Mouse (Mus musculus) megakaryocyte, embryonic 14.5 days (primary cell): ENCODE results near the gene Rpgr. TPM values are rescaled to one million over a fixed set of nuclear protein-coding genes. Genes with fewer than 3 reads are reported as not detected.

Experiments
- H3K27me3 ChIP-seq: replicated peaks from 2 replicates; pipeline ENCODE3; 2012; ENCODE audit warnings: inconsistent platforms
- H3K36me3 ChIP-seq: replicated peaks from 2 replicates; pipeline ENCODE3; 2012; ENCODE audit warnings: low read length, inconsistent platforms, mixed read lengths
- H3K4me1 ChIP-seq: 2 replicates; pipeline ENCODE4 v1.6.1; 2012; ENCODE audit warnings: inconsistent platforms
- H3K4me3 ChIP-seq: replicated peaks from 2 replicates; pipeline ENCODE3; 2012; ENCODE audit warnings: moderate library complexity, mild to moderate bottlenecking, inconsistent platforms
- H3K9me3 ChIP-seq: 2 replicates; pipeline ENCODE4 v1.6.1; 2012; ENCODE audit warnings: inconsistent platforms
- FLI1 ChIP-seq: IDR thresholded peaks from 2 replicates; pipeline ENCODE4 v1.6.1; 2012; ENCODE audit warnings: low read length, inconsistent platforms, mixed read lengths
- GATA1 ChIP-seq: IDR thresholded peaks from 3 replicates; pipeline ENCODE4 v1.6.1; 2012; ENCODE audit warnings: mixed read lengths, low read length, inconsistent platforms, borderline replicate concordance
- polyA plus RNA-seq: library from polyadenylated mRNA; stranded (reverse); fragments of >175 nt; gene quantifications from 2 replicates; pipeline ENCODE4 v1.2.3, GENCODE M21; 2012; ENCODE audit warnings: low replicate concordance; ENCODE audit not compliant: insufficient read depth

The Rpgr gene
- polyA plus RNA-seq, 1 experiment: 0.08 TPM

- no peaks in the 10 kb centered on the region for H3K27me3 ChIP-seq
- H3K4me3 ChIP-seq: no peak overlapping the region
- no peaks in the 10 kb centered on the region for H3K36me3 ChIP-seq
- no peaks in the 10 kb centered on the region for H3K9me3 ChIP-seq
- TF ChIP-seq GATA1 (no peak), FLI1 (no peak)
- no peaks in the 10 kb centered on the region for H3K4me1 ChIP-seq
Measured at GRCm38 (mm10) chrX:10079981-10080380, 136.7 kb downstream of the Rpgr start.

GRCm38 (mm10) chrX:10073966-10074365 is 142.8 kb downstream of the Rpgr start:
- Histone ChIP-seq H3K27me3 (peaks cover 10% of the 10 kb centered on the region), H3K9me3 (no peaks in the 10 kb centered on the region), H3K4me1 (no peaks in the 10 kb centered on the region), H3K36me3 (no peaks in the 10 kb centered on the region), H3K4me3 (no peak overlapping the region)
- TF ChIP-seq FLI1: no peak

- Histone ChIP-seq H3K27me3 (peaks cover 13% of the 10 kb centered on the region), H3K4me3 (no peak overlapping the region), H3K9me3 (no peaks in the 10 kb centered on the region), H3K36me3 (no peaks in the 10 kb centered on the region), H3K4me1 (no peaks in the 10 kb centered on the region)
- no peak for TF ChIP-seq FLI1
- no peak for TF ChIP-seq GATA1
Measured at GRCm38 (mm10) chrX:10071529-10071928, 145.2 kb downstream of the Rpgr start.

GRCm38 (mm10) chrX:10070689-10071088 is 146.0 kb downstream of the Rpgr start:
- Histone ChIP-seq H3K27me3 (peaks cover 17% of the 10 kb centered on the region), H3K4me1 (no peaks in the 10 kb centered on the region), H3K36me3 (no peaks in the 10 kb centered on the region), H3K9me3 (no peaks in the 10 kb centered on the region), H3K4me3 (no peak overlapping the region)
- no peak for TF ChIP-seq FLI1
- no peak for TF ChIP-seq GATA1

GRCm38 (mm10) chrX:10069405-10069804 is 147.3 kb downstream of the Rpgr start:
- Histone ChIP-seq H3K9me3 (no peaks in the 10 kb centered on the region), H3K27me3 (peaks cover 18% of the 10 kb centered on the region), H3K4me1 (no peaks in the 10 kb centered on the region), H3K36me3 (no peaks in the 10 kb centered on the region), H3K4me3 (no peak overlapping the region)
- no peak for TF ChIP-seq GATA1
- no peak for TF ChIP-seq FLI1

GRCm38 (mm10) chrX:10063781-10064180 is 152.9 kb downstream of the Rpgr start:
- TF ChIP-seq FLI1: no peak
- TF ChIP-seq GATA1: no peak
- no peak overlapping the region for H3K4me3 ChIP-seq
- H3K27me3 ChIP-seq: peaks cover 13% of the 10 kb centered on the region
- H3K9me3 ChIP-seq: no peaks in the 10 kb centered on the region
- H3K36me3 ChIP-seq: no peaks in the 10 kb centered on the region
- no peaks in the 10 kb centered on the region for H3K4me1 ChIP-seq

GRCm38 (mm10) chrX:10063361-10063760 is 153.4 kb downstream of the Rpgr start:
- Histone ChIP-seq H3K36me3 (no peaks in the 10 kb centered on the region), H3K27me3 (peaks cover 14% of the 10 kb centered on the region), H3K4me3 (no peak overlapping the region), H3K4me1 (no peaks in the 10 kb centered on the region), H3K9me3 (no peaks in the 10 kb centered on the region)
- TF ChIP-seq FLI1 (no peak), GATA1 (no peak)

GRCm38 (mm10) chrX:10062201-10062600 is 154.5 kb downstream of the Rpgr start:
- Histone ChIP-seq H3K36me3 (no peaks in the 10 kb centered on the region), H3K9me3 (no peaks in the 10 kb centered on the region), H3K27me3 (peaks cover 11% of the 10 kb centered on the region), H3K4me1 (no peaks in the 10 kb centered on the region), H3K4me3 (no peak overlapping the region)
- TF ChIP-seq GATA1 (no peak), FLI1 (no peak)

- no peak overlapping the region for H3K4me3 ChIP-seq
- no peaks in the 10 kb centered on the region for H3K4me1 ChIP-seq
- no peaks in the 10 kb centered on the region for H3K27me3 ChIP-seq
- H3K36me3 ChIP-seq: no peaks in the 10 kb centered on the region
- no peak for TF ChIP-seq FLI1
- TF ChIP-seq GATA1: no peak
- no peaks in the 10 kb centered on the region for H3K9me3 ChIP-seq
Measured at GRCm38 (mm10) chrX:10034666-10035065, 182.1 kb downstream of the Rpgr start.

Other genes with a start within 250 kb of the Rpgr start
- not detected in 2 replicates for gene Srpx, start 99.2 kb downstream of the Rpgr start, polyA plus RNA-seq
- gene Otc, start 35.4 kb upstream of the Rpgr start, polyA plus RNA-seq: not detected in 2 replicates